Mouse (Mus musculus) stomach, postnatal 0 days (tissue): ENCODE measurements at regions not wholly inside any gene's neighbourhood (a gene's known extent, or its start where the extent isn't known, plus 50 kb on each side); places are given as distances from the start of the nearest gene placed in this dataset.

ENCODE experiments used
- ATAC-seq: fragments of 200-750 bp; cut with Nextera tagmentation; 2 replicates; pipeline ENCODE4 v1.8.0; 2017; ENCODE audit not compliant: low FRiP score, low TSS enrichment
- DNase-seq: peaks from one replicate; pipeline ENCODE4 v3.0.0-alpha.2; 2016; ENCODE audit warnings: low spot score
- H3K27ac ChIP-seq: fragments of 300-500 bp; sonication (generic); replicated peaks from 2 replicates; pipeline ENCODE4 v1.5.1; 2014; ENCODE audit warnings: mild to moderate bottlenecking, control low read depth
- H3K27me3 ChIP-seq: fragments of 300-500 bp; sonication (generic); 2 replicates; pipeline ENCODE4 v1.6.1; 2014; ENCODE audit warnings: low read length; ENCODE audit not compliant: control insufficient read depth, insufficient read depth
- H3K36me3 ChIP-seq: fragments of 300-500 bp; sonication (generic); 2 replicates; pipeline ENCODE4 v1.6.1; 2014; ENCODE audit warnings: low read length, mixed read lengths; ENCODE audit not compliant: control insufficient read depth, insufficient read depth
- H3K4me1 ChIP-seq: fragments of 300-500 bp; sonication (generic); replicated peaks from 2 replicates; pipeline ENCODE4 v1.6.1; 2014; ENCODE audit warnings: antibody characterized with exemption; ENCODE audit not compliant: control insufficient read depth, insufficient read depth
- H3K4me2 ChIP-seq: fragments of 300-500 bp; sonication (generic); replicated peaks from 2 replicates; pipeline ENCODE4 v1.6.1; 2014; ENCODE audit warnings: low read depth, mild to moderate bottlenecking, control low read depth, moderate library complexity
- H3K4me3 ChIP-seq: fragments of 300-500 bp; sonication (generic); 2 replicates; pipeline ENCODE4 v1.5.1; 2014; ENCODE audit warnings: low read depth, low read length, control low read depth
- H3K9ac ChIP-seq: fragments of 300-500 bp; sonication (generic); 2 replicates; pipeline ENCODE4 v1.6.1; 2014; ENCODE audit warnings: mild to moderate bottlenecking, low read length, control low read depth, mixed read lengths
- H3K9me3 ChIP-seq: fragments of 300-500 bp; sonication (generic); 2 replicates; pipeline ENCODE4 v1.6.1; 2016; ENCODE audit warnings: low read length; ENCODE audit not compliant: control insufficient read depth
- CTCF ChIP-seq: IDR thresholded peaks from 2 replicates; pipeline ENCODE4 v1.5.1; 2016; ENCODE audit warnings: antibody characterized with exemption, low read depth, mild to moderate bottlenecking, moderate library complexity
- EP300 ChIP-seq: optimal IDR thresholded peaks from 2 replicates; pipeline ENCODE3; 2016; ENCODE audit warnings: antibody characterized with exemption
- WGBS: fragments of 180-500 bp; shearing (Covaris S2); extraction: QIAGEN DNeasy Blood & Tissue Kit; methylation state at CpG from one replicate; pipeline ENCODE4 v1.1.7; 2014; 5-methylcytosine and 5-hydroxymethylcytosine counted together

DNA sequence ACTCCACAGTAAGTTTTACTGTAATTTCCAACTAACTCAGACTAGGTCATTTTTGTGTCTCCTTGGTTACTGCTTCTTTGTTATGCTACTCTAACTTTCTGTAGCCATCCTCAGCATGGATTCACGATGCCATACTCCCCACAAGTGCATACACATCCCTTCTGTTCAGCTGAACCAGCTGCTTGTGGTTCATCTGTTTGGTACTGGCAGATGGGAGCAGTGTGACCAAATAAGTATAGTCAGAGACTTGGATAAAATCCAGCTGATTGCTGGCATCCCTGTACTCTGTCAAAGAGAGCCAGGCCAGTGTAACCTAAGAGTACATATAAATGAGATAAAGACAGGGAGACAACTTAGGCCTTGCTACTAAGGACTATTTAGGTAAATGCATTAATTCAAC lies 283.7 kb upstream of the Dmac1 start:
- no peak for ATAC-seq
- no peak overlapping the region for H3K27ac ChIP-seq
- H3K9me3 ChIP-seq: no peaks in the 10 kb centered on the region
- no peak overlapping the region for H3K9ac ChIP-seq
- no peak overlapping the region for H3K4me3 ChIP-seq
- no peak for DNase-seq
- TF ChIP-seq CTCF (no peak), EP300 (no peak)
- no peaks in the 10 kb centered on the region for H3K27me3 ChIP-seq
- no peaks in the 10 kb centered on the region for H3K4me1 ChIP-seq
- H3K36me3 ChIP-seq: no peaks in the 10 kb centered on the region
- no peak overlapping the region for H3K4me2 ChIP-seq
- WGBS: 44% methylated on average over 1 of the region's 1 CpGs

DNA sequence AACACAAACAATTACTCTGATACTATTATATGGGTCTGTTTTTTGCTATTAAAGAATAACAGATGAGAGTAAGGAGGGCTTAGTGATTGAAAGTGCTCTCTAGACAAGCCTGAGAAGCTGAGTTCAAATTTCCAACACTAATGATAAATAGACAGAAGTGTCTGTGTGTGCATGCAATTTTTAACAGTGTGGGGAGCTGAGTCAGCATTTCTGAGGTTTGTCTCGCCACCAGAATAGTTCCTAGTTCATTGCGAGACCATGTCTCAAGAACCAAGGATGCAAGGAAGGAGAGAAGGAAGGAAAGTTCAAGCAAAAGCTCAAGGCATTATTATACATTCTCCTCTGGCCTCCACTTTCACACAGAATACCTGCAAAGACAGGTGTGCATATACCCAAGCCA lies 259.7 kb upstream of the Dmac1 start:
- no peak for TF ChIP-seq CTCF
- TF ChIP-seq EP300: no peak
- DNase-seq: no peak
- H3K4me3 ChIP-seq: no peak overlapping the region
- no peak overlapping the region for H3K4me2 ChIP-seq
- no peaks in the 10 kb centered on the region for H3K9me3 ChIP-seq
- no peaks in the 10 kb centered on the region for H3K36me3 ChIP-seq
- H3K9ac ChIP-seq: no peak overlapping the region
- H3K27me3 ChIP-seq: no peaks in the 10 kb centered on the region
- no peaks in the 10 kb centered on the region for H3K4me1 ChIP-seq
- ATAC-seq: no peak
- 80% methylated on average over 2 of the region's 2 CpGs for WGBS
- H3K27ac ChIP-seq: no peak overlapping the region

DNA sequence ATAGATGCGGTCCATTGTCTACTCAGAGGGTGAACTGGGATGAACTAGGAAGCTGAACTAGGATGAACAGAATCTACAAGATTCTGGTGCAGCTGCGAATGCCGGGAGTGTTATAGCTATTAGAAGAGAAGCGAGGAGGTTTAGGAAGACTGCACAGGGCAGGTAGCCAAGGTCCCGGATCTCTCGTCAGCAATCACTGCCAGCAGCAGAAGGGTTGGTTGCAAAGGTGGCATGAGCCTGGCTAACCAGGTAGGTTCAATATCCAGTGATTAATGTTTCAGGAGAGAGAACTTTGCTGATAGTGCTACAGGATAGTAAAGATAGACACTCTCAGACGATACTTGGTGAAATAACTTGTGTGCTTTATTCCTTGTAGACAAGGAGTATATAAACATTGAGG lies 257.0 kb upstream of the Dmac1 start:
- Histone ChIP-seq H3K4me2 (no peak overlapping the region), H3K27me3 (no peaks in the 10 kb centered on the region), H3K9ac (no peak overlapping the region), H3K27ac (no peak overlapping the region), H3K36me3 (no peaks in the 10 kb centered on the region), H3K4me1 (no peaks in the 10 kb centered on the region), H3K4me3 (no peak overlapping the region), H3K9me3 (no peaks in the 10 kb centered on the region)
- TF ChIP-seq EP300 (no peak), CTCF (no peak)
- DNase-seq (no peak), ATAC-seq (no peak)
- WGBS: 89% methylated on average over 7 of the region's 7 CpGs

DNA sequence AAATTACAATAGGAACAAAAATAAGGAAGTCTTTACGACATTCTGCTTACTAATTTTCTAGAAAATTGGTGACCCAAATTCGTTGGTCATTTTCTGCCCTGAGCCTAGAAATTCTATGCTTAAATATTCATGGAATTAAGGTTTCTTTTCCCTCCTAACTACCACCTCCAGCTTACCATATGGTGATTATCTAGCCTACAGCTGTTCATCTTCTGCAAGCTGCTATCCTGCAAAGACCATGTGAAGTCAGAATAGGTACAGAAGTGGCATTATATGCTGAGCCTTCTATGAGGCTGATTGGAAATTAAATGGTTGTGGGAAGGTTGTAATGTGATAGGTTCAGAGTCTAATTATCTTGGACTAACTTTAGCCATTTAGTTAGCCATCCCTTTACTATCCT lies 251.5 kb upstream of the Dmac1 start:
- no peak overlapping the region for H3K27ac ChIP-seq
- TF ChIP-seq CTCF: no peak
- no peak overlapping the region for H3K4me2 ChIP-seq
- 74% methylated on average over 2 of the region's 2 CpGs for WGBS
- no peaks in the 10 kb centered on the region for H3K27me3 ChIP-seq
- DNase-seq (no peak), ATAC-seq (no peak)
- H3K9ac ChIP-seq: no peak overlapping the region
- H3K9me3 ChIP-seq: no peaks in the 10 kb centered on the region
- no peaks in the 10 kb centered on the region for H3K36me3 ChIP-seq
- H3K4me3 ChIP-seq: no peak overlapping the region
- no peaks in the 10 kb centered on the region for H3K4me1 ChIP-seq

DNA sequence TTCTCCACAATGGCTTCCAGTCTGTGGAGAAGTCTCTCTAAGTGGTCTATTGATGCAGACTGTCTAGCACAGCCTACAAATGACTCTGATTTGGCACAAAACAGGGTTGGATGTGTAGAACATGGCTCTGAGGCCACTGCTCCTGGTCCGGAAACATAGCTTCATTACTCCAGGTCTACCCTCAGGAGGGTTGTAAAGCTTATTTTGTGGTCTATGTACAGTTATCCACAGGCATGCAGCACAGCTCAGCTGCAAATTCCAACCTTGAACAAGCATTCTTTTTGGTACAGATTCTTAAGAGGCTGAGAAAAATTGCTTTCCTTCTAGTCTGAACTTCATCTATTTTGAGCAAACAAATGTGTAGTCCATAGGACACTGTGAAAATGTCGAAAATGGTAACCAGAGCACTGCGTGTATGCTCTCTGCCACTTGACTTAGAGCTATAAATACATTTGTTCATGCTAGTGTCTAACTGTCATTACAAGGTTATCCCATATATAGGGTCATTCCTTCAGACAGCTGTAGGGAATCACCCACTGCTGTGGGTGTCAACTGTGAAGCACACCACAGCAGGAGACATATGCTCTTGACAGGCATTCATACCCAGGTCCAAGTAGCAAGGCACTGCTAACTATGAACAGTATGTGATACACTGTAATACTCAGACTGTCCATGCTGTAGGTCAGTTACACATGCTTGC lies 239.5 kb upstream of the Dmac1 start:
- no peaks in the 10 kb centered on the region for H3K9me3 ChIP-seq
- no peaks in the 10 kb centered on the region for H3K36me3 ChIP-seq
- no peak overlapping the region for H3K4me2 ChIP-seq
- H3K9ac ChIP-seq: no peak overlapping the region
- no peaks in the 10 kb centered on the region for H3K4me1 ChIP-seq
- no peak for DNase-seq
- TF ChIP-seq EP300 (no peak), CTCF (no peak)
- no peaks in the 10 kb centered on the region for H3K27me3 ChIP-seq
- H3K4me3 ChIP-seq: no peak overlapping the region
- WGBS: 80% methylated on average over 3 of the region's 3 CpGs
- no peak overlapping the region for H3K27ac ChIP-seq
- ATAC-seq: no peak
